Mouse (Mus musculus): ENCODE measurements around the gene Slc4a1. TPM values are rescaled to one million over a fixed set of nuclear protein-coding genes. Genes with fewer than 3 reads are reported as not detected.

The Slc4a1 gene
- polyA plus RNA-seq, 1 experiment from 2014 or later: 5.6 TPM

DNA sequence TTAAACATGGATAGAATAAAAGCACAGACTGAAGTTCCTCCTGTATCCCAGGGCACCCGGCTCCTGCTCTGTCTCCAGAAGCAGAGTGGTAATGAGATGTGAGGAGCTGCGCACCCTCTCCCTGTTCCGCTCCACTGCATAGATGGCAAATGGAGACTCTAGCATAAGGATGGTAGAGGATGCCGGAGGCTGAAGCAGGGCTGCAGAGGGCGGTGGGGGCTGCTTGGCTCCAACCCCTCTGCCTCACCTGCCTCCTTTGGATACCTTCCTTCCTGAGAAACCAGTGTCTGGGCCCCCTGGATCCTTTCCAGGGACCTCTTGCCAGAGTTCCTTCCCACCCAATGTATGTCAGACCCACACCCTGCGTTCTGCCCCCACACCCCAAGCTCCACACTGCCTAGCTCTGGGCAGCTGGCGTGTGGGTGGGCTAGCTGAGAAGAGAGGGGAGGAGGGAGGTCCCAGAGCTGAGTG, 30.7 kb upstream of the Slc4a1 start:
- Histone ChIP-seq H3K4me2 (ENCODE audit: low read length) (no peak overlapping the region), H3K27ac (replicated peaks in 1 of 2; ENCODE audit: control insufficient read depth in 1 of 2, insufficient read depth in 1 of 2, low read depth in 2 of 2, low read length in 2 of 2) (no peak overlapping the region), H3K4me3 (ENCODE audit: control insufficient read depth in 1 of 2, insufficient read depth in 1 of 2, low read depth in 1 of 2, low read length in 2 of 2) (no peak overlapping the region), H3K27me3 (ENCODE audit: control insufficient read depth, insufficient read depth, low read length) (peaks cover 63% of the 10 kb centered on the region), H3K9ac (ENCODE audit: low read length) (no peak overlapping the region), H3K9me3 (ENCODE audit: control insufficient read depth, low read length) (no peaks in the 10 kb centered on the region), H3K4me1 (ENCODE audit: control insufficient read depth in 2 of 2, insufficient read depth in 2 of 2, low read length in 2 of 2) (peaks cover 9 to 22% of the 10 kb centered on the region in 2 experiments), H3K36me3 (ENCODE audit: control insufficient read depth, insufficient read depth, low read length) (no peaks in the 10 kb centered on the region)
- ATAC-seq (ENCODE audit: insufficient number of reproducible peaks, insufficient read depth, low FRiP score, low read depth): no peak
- WGBS: 78% methylated on average over 7 of the region's 7 CpGs

DNA sequence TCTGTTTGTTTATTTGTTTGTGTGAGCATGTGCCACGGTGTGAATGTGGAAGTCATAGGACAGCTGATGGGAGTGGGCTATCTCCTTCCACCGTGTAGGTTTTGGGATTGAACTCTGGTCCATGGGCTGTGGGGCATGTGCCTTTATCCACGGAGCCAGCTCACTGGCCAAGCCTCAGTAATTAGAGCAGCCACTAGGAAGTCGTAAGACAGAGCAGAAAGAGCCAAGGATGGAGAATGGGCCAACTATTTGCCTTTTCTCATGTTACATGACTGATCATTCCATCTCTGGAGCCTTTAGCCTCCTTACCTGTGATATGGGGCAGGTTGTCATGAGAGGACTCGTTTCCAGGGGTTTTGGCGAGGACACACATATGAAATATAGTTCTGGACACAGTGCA, 30.3 kb upstream of the Slc4a1 start:
- Histone ChIP-seq H3K4me3 (ENCODE audit: control insufficient read depth in 1 of 2, insufficient read depth in 1 of 2, low read depth in 1 of 2, low read length in 2 of 2) (no peak overlapping the region), H3K27me3 (ENCODE audit: control insufficient read depth, insufficient read depth, low read length) (peaks cover 59% of the 10 kb centered on the region), H3K9me3 (ENCODE audit: control insufficient read depth, low read length) (no peaks in the 10 kb centered on the region), H3K36me3 (ENCODE audit: control insufficient read depth, insufficient read depth, low read length) (no peaks in the 10 kb centered on the region), H3K9ac (ENCODE audit: low read length) (no peak overlapping the region), H3K4me1 (ENCODE audit: control insufficient read depth in 2 of 2, insufficient read depth in 2 of 2, low read length in 2 of 2) (peaks cover 9 to 22% of the 10 kb centered on the region in 2 experiments), H3K27ac (replicated peaks in 1 of 2; ENCODE audit: control insufficient read depth in 1 of 2, insufficient read depth in 1 of 2, low read depth in 2 of 2, low read length in 2 of 2) (no peak overlapping the region), H3K4me2 (ENCODE audit: low read length) (no peak overlapping the region)
- 62% methylated on average over 6 of the region's 6 CpGs for WGBS
- ATAC-seq (ENCODE audit: insufficient number of reproducible peaks, insufficient read depth, low FRiP score, low read depth): no peak

DNA sequence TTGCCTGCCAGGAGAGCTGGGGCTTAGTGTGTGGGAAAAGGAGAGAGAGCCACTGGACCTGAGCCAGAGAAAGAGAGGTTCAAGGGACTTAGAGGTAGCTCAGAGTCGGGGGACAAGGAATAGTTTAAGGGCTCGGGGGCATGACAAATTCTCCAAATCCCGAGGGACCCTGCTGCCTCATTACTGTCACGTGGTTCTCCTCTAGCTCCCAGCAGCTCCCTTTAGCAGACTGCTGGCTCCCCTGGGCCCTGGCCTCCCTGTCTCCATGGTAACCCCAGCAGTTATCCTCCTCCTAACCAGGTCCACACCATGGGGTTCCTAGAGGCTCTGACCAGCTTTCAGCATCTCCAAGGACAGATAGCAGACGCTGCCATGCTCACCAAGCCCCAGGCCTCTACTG, 29.2 kb upstream of the Slc4a1 start:
- Histone ChIP-seq H3K36me3 (ENCODE audit: control insufficient read depth, insufficient read depth, low read length) (no peaks in the 10 kb centered on the region), H3K9ac (ENCODE audit: low read length) (no peak overlapping the region), H3K27me3 (ENCODE audit: control insufficient read depth, insufficient read depth, low read length) (peaks cover 50% of the 10 kb centered on the region), H3K4me3 (ENCODE audit: control insufficient read depth in 1 of 2, insufficient read depth in 1 of 2, low read depth in 1 of 2, low read length in 2 of 2) (no peak overlapping the region), H3K4me1 (ENCODE audit: control insufficient read depth in 2 of 2, insufficient read depth in 2 of 2, low read length in 2 of 2) (peaks cover 9 to 22% of the 10 kb centered on the region in 2 experiments), H3K4me2 (ENCODE audit: low read length) (no peak overlapping the region), H3K9me3 (ENCODE audit: control insufficient read depth, low read length) (no peaks in the 10 kb centered on the region), H3K27ac (replicated peaks in 1 of 2; ENCODE audit: control insufficient read depth in 1 of 2, insufficient read depth in 1 of 2, low read depth in 2 of 2, low read length in 2 of 2) (no peak overlapping the region)
- ATAC-seq (ENCODE audit: insufficient number of reproducible peaks, insufficient read depth, low FRiP score, low read depth): no peak
- 4% methylated on average over 5 of the region's 5 CpGs for WGBS

DNA sequence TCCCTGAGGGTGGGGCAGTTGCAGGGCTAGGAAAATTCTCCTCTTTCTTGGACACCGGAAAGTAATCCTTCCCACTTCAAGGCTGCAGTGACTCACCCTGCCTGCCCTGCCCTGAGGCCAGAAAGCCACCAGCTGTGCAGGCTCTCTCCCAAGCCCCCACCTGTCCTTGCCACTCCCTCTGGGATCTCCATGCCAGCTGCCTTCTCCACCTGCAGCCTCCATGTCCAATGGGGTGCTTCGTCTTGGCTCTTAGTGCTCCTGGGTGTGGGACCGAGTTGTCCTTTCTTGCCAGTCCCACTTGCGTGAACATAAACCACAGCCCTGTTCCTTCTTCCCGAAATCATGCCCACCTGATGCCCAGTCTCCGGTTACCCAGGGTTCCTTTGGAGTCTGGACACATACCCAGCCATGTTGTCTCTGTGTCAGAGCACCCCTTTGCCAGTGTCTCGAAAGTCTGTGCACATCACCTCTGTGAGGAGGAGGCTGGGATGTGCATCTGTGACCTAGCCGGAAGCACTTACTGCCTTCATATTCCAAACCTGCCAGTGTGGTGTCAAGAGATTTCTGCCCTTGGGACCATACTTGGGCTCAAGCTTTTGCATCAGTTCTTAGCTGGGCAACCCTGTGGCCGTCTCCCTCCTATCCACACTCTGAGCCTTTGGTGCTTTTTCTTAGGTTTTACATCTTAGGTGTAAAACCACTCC, 28.6 kb upstream of the Slc4a1 start:
- no peak overlapping the region for H3K27ac ChIP-seq (replicated peaks in 1 of 2; ENCODE audit: control insufficient read depth in 1 of 2, insufficient read depth in 1 of 2, low read depth in 2 of 2, low read length in 2 of 2)
- no peaks in the 10 kb centered on the region for H3K36me3 ChIP-seq (ENCODE audit: control insufficient read depth, insufficient read depth, low read length)
- no peak overlapping the region for H3K9ac ChIP-seq (ENCODE audit: low read length)
- no peak overlapping the region for H3K4me2 ChIP-seq (ENCODE audit: low read length)
- no peak for ATAC-seq (ENCODE audit: insufficient number of reproducible peaks, insufficient read depth, low FRiP score, low read depth)
- H3K4me1 ChIP-seq (ENCODE audit: control insufficient read depth in 2 of 2, insufficient read depth in 2 of 2, low read length in 2 of 2): peaks cover 9 to 18% of the 10 kb centered on the region in 2 experiments
- no peak overlapping the region for H3K4me3 ChIP-seq (ENCODE audit: control insufficient read depth in 1 of 2, insufficient read depth in 1 of 2, low read depth in 1 of 2, low read length in 2 of 2)
- 79% methylated on average over 9 of the region's 9 CpGs for WGBS
- H3K9me3 ChIP-seq (ENCODE audit: control insufficient read depth, low read length): no peaks in the 10 kb centered on the region
- peaks cover 44% of the 10 kb centered on the region for H3K27me3 ChIP-seq (ENCODE audit: control insufficient read depth, insufficient read depth, low read length)

DNA sequence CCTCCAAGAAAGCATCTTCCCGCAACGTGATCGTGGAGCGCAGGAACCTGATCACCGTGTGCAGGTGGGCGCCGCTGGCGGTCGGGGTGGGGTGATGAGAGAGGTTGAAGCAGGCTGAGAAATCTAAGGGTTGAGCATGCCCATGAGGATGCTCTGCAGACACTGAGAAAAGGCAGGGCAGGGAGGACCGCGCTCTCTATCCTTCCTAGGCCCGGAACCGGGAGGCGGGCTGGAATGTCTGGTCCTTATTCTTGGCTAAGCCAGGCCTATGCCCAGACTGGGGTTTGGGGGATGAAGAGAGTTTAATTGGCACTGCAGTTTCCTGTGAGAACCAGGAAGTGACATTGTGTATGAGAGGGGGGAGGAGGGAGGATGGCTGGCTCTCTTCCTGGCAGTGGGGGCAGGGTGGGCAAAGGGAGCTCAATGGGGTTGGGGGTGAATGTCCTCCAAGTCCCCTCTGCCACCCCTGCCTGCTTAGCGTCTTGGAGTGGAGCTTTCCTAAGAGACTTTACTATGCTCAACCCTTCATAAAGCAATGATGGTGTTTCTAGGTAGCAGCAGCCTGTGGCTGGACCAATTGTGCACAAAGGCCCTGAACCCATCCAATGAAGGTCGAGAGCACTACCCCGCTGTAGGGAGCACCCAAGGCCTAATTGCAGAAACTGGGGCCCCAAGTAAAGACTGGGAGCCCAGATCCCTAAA, 27.9 kb upstream of the Slc4a1 start:
- H3K9me3 ChIP-seq (ENCODE audit: control insufficient read depth, low read length): no peaks in the 10 kb centered on the region
- no peak overlapping the region for H3K27ac ChIP-seq (replicated peaks in 1 of 2; ENCODE audit: control insufficient read depth in 1 of 2, insufficient read depth in 1 of 2, low read depth in 2 of 2, low read length in 2 of 2)
- peaks cover 9 to 16% of the 10 kb centered on the region in 2 experiments for H3K4me1 ChIP-seq (ENCODE audit: control insufficient read depth in 2 of 2, insufficient read depth in 2 of 2, low read length in 2 of 2)
- peak overlapping the region; percentile 75 for H3K4me2 ChIP-seq (ENCODE audit: low read length)
- peaks cover 37% of the 10 kb centered on the region for H3K27me3 ChIP-seq (ENCODE audit: control insufficient read depth, insufficient read depth, low read length)
- peak; percentile 23; the same call in 1 of the 2 replicates for ATAC-seq (ENCODE audit: insufficient number of reproducible peaks, insufficient read depth, low FRiP score, low read depth)
- no peaks in the 10 kb centered on the region for H3K36me3 ChIP-seq (ENCODE audit: control insufficient read depth, insufficient read depth, low read length)
- H3K9ac ChIP-seq (ENCODE audit: low read length): no peak overlapping the region
- peak overlapping the region; percentile 10 to 30 for H3K4me3 ChIP-seq (ENCODE audit: control insufficient read depth in 1 of 2, insufficient read depth in 1 of 2, low read depth in 1 of 2, low read length in 2 of 2)
- 8% methylated on average over 17 of the region's 17 CpGs for WGBS

DNA sequence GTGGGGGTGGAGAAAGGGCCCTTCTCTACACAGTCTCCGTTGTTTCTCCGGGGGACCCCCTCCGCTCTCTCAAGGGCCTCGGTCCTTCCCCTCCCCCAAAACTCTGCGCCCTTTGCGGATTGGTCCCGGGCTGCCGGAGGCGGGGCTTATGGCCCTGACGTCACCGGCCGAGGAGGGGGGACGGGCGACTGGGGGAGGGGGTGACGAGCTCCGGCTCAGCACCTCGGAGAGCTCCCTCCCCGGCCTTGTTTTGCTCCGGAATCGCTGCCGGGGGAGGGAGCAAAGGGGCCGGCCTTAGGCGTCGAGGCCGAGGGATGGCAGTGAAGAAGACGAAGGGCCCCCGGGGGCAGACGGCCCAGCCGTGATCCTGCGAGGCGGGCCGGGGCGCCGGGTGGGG, 27.2 kb upstream of the Slc4a1 start, which contains the start of gene Rundc3a:
Gene Rundc3a (plus strand): TSS at position 166 of the 397 bp plus-strand sequence.
- H3K36me3 ChIP-seq (ENCODE audit: control insufficient read depth, insufficient read depth, low read length): no peaks in the 10 kb centered on the region
- H3K4me1 ChIP-seq (ENCODE audit: control insufficient read depth in 2 of 2, insufficient read depth in 2 of 2, low read length in 2 of 2): peaks cover 9 to 16% of the 10 kb centered on the region in 2 experiments
- peaks cover 30% of the 10 kb centered on the region for H3K27me3 ChIP-seq (ENCODE audit: control insufficient read depth, insufficient read depth, low read length)
- peak; percentile 64 for ATAC-seq (ENCODE audit: insufficient number of reproducible peaks, insufficient read depth, low FRiP score, low read depth)
- no peak within 1 kb of the TSS for H3K9ac ChIP-seq (ENCODE audit: low read length)
- no peaks in the 10 kb centered on the region for H3K9me3 ChIP-seq (ENCODE audit: control insufficient read depth, low read length)
- under 1% methylated on average over 34 of the region's 34 CpGs for WGBS
- peak within 1 kb of the TSS; percentile 75 for H3K4me2 ChIP-seq (ENCODE audit: low read length)
- H3K27ac ChIP-seq (replicated peaks in 1 of 2; ENCODE audit: control insufficient read depth in 1 of 2, insufficient read depth in 1 of 2, low read depth in 2 of 2, low read length in 2 of 2): no peak within 1 kb of the TSS
- peak within 1 kb of the TSS; percentile 26 to 30 for H3K4me3 ChIP-seq (ENCODE audit: control insufficient read depth in 1 of 2, insufficient read depth in 1 of 2, low read depth in 1 of 2, low read length in 2 of 2)

DNA sequence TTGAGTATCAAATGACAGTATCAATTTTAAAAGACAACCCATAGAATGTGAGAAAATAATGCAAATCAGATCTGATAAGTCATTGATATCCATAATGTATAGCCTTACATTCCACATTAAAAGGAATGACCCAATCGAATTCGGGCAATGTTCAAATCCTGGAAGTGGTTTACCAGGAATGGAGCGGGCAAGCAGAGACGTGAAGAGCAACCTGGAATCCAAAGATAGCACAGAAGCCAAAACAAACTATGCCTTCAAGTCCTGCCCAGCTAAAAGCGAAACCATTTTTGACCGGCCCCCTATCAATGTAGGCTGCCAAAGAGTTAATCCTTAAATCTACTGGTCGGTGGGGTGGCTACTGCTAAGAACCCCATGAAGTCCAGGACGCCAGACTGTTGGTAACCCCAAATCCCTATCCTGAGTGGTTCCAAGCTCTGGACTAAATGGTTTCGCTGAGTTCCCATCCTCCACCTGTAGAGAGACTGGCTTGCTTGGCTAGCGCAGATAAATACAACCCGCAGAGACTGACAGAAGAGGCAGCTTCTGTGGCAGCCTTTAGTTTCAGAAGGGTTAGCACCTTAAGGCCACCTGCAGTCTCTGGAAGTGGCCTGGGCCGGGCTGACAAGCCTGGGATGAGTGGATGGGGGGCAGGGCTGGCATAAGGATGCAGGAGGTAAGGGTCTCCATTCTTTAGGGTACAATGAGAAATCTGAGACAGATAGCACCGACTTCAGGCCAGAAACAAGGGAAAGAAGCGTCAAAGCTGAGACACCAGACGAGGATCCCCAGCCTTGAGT, 26.6 kb upstream of the Slc4a1 start:
- Histone ChIP-seq H3K4me1 (ENCODE audit: control insufficient read depth in 2 of 2, insufficient read depth in 2 of 2, low read length in 2 of 2) (peaks cover 9 to 16% of the 10 kb centered on the region in 2 experiments), H3K27me3 (ENCODE audit: control insufficient read depth, insufficient read depth, low read length) (peaks cover 24% of the 10 kb centered on the region), H3K4me2 (ENCODE audit: low read length) (peak overlapping the region; percentile 75), H3K4me3 (ENCODE audit: control insufficient read depth in 1 of 2, insufficient read depth in 1 of 2, low read depth in 1 of 2, low read length in 2 of 2) (peak overlapping the region; percentile 26 to 30), H3K9me3 (ENCODE audit: control insufficient read depth, low read length) (no peaks in the 10 kb centered on the region), H3K27ac (replicated peaks in 1 of 2; ENCODE audit: control insufficient read depth in 1 of 2, insufficient read depth in 1 of 2, low read depth in 2 of 2, low read length in 2 of 2) (no peak overlapping the region), H3K36me3 (ENCODE audit: control insufficient read depth, insufficient read depth, low read length) (no peaks in the 10 kb centered on the region), H3K9ac (ENCODE audit: low read length) (no peak overlapping the region)
- no peak for ATAC-seq (ENCODE audit: insufficient number of reproducible peaks, insufficient read depth, low FRiP score, low read depth)
- 15% methylated on average over 15 of the region's 15 CpGs for WGBS

Measured in heart, embryonic 14.5 days (tissue).